Mouse (Mus musculus): ENCODE measurements at regions not wholly inside any gene's neighbourhood (a gene's known extent, or its start where the extent isn't known, plus 50 kb on each side); places are given as distances from the start of the nearest gene placed in this dataset.

DNA sequence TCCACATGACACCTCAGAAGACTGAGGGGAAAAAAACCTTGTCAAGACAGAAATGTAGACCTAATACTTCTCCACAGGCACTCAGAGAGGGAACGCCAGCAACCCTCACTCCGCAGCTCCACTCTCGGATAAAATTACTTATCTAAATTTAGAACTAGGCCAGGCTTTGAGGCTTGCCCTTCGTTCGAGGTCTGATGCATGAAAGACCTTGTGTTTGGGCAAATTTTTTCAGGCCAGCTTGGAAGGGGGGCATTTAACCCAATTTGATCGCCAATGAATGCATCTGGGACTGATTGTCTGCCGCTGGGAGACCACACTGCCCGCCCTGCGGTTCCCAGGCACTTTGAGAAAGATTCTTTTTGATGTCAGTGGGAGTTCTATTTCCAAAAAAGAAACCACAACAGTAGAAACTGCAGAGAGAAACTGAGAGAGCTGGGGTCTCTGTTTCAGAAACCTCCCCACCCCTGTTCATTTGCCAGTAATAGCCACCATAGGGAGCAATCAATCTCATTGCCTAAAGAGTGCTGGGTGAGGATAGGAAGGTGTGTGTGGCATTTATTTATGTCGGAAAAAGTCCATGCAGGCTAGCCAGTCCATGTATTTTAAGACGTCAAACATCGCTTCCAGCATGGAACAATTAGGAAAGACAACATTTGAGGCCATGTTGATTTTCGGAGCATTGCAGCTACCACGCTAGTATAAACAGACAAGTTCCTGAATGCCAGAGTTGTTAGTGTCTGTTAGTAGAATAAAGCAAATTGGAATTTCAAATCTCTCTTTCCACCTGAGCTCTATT, 617.0 kb upstream of the Castor2 start:
- Histone ChIP-seq H3K4me3 (replicated peaks) (no peak overlapping the region), H3K9me3 (replicated peaks) (no peaks in the 10 kb centered on the region), H3K27me3 (replicated peaks) (no peaks in the 10 kb centered on the region), H3K9ac (replicated peaks) (no peak overlapping the region), H3K4me2 (no peak overlapping the region), H3K27ac (replicated peaks) (no peak overlapping the region), H3K4me1 (peaks cover 3% of the 10 kb centered on the region; the same call in 1 of the 2 replicates), H3K36me3 (no peaks in the 10 kb centered on the region)
- ATAC-seq (ENCODE audit: low FRiP score) = no peak
- WGBS = 50% methylated on average over 14 of the region's 14 CpGs

- Histone ChIP-seq H3K27ac (replicated peaks) (no peak overlapping the region), H3K4me2 (no peak overlapping the region), H3K27me3 (replicated peaks) (no peaks in the 10 kb centered on the region), H3K9ac (replicated peaks) (no peak overlapping the region), H3K9me3 (replicated peaks) (no peaks in the 10 kb centered on the region), H3K36me3 (no peaks in the 10 kb centered on the region), H3K4me3 (replicated peaks) (no peak overlapping the region), H3K4me1 (peaks cover 3% of the 10 kb centered on the region; the same call in 1 of the 2 replicates)
- WGBS = 78% methylated on average over 6 of the region's 6 CpGs
- no peak for ATAC-seq (ENCODE audit: low FRiP score)
Measured at GRCm38 (mm10) chr5:133479205-133479604, 620.3 kb upstream of the Castor2 start.

DNA sequence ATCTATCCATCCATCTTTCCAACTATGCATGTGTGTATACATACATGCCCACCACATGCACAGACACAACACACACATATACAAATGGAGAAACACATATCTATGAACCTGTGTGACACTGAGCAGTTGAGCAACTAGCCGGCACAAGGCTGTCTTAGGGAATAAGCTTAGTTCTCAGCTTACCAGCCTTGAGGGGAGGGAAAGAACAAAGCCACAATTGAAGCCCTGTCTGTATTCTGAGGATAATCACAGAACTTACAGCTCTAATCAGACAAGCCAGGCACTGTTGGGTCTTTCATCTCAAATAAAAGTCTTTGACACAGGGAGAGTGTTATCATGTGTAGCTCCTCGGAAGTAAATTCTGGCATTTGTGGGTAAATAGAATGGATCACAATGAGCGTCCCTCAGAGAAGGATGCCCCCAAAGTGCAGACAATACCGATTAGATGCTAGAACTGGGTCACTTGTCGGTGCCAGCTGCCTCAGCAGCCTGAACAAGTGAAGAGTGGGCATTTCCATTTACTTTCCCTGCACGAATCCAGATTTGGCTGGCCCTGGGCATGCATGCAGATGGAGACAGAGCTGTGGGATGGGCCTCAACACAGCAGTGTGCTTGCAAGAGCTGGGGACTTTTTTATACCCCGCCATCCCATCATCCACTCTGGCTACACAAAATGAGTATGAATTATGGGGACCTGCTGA, 646.0 kb upstream of the Castor2 start:
- H3K4me1 ChIP-seq = peaks cover 3% of the 10 kb centered on the region
- H3K27ac ChIP-seq (replicated peaks) = peak overlapping the region; percentile 45; the same call in 1 of the 2 replicates
- ATAC-seq (ENCODE audit: low FRiP score) = peak; percentile 69
- no peak overlapping the region for H3K4me3 ChIP-seq (replicated peaks)
- no peaks in the 10 kb centered on the region for H3K27me3 ChIP-seq (replicated peaks)
- no peak overlapping the region for H3K9ac ChIP-seq (replicated peaks)
- no peaks in the 10 kb centered on the region for H3K36me3 ChIP-seq
- H3K4me2 ChIP-seq = 0 out of 2 replicates have a peak overlapping the region, but pooled peaks have one; percentile 0
- no peaks in the 10 kb centered on the region for H3K9me3 ChIP-seq (replicated peaks)
- WGBS = 24% methylated on average over 7 of the region's 7 CpGs

DNA sequence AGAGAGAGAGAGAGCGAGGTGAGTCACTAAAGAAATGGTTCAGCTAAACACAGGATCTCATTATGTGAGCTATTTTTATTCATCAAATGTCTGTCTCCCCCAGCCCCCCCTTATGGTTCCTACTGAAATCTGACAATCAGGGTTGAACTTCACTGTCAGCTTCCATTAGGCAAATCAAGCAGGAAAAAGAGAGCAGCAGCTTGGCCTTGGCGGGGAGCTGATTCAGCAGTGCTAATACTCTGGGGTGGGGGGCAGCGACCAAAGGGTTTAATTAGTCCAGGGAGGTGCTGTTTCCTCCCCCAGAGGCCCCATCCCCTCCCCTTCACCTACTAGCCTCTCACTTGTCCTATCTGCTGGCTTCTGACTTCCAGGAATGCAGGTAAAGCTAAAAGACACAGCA, 649.6 kb upstream of the Castor2 start:
- H3K9ac ChIP-seq (replicated peaks) = no peak overlapping the region
- H3K36me3 ChIP-seq = no peaks in the 10 kb centered on the region
- no peak overlapping the region for H3K27ac ChIP-seq (replicated peaks)
- no peaks in the 10 kb centered on the region for H3K27me3 ChIP-seq (replicated peaks)
- no peak overlapping the region for H3K4me3 ChIP-seq (replicated peaks)
- 77% methylated on average over 3 of the region's 3 CpGs for WGBS
- peaks cover 3% of the 10 kb centered on the region for H3K4me1 ChIP-seq
- ATAC-seq (ENCODE audit: low FRiP score) = no peak
- H3K4me2 ChIP-seq = no peak overlapping the region
- no peaks in the 10 kb centered on the region for H3K9me3 ChIP-seq (replicated peaks)

- Histone ChIP-seq H3K27me3 (replicated peaks) (no peaks in the 10 kb centered on the region), H3K36me3 (no peaks in the 10 kb centered on the region), H3K27ac (replicated peaks) (no peak overlapping the region), H3K4me2 (no peak overlapping the region), H3K9ac (replicated peaks) (no peak overlapping the region), H3K4me1 (no peaks in the 10 kb centered on the region), H3K4me3 (replicated peaks) (no peak overlapping the region), H3K9me3 (replicated peaks) (no peaks in the 10 kb centered on the region)
- WGBS = 75% methylated on average over 1 of the region's 1 CpGs
- no peak for ATAC-seq (ENCODE audit: low FRiP score)
Measured at GRCm38 (mm10) chr5:133400826-133401225, 698.7 kb upstream of the Castor2 start.

DNA sequence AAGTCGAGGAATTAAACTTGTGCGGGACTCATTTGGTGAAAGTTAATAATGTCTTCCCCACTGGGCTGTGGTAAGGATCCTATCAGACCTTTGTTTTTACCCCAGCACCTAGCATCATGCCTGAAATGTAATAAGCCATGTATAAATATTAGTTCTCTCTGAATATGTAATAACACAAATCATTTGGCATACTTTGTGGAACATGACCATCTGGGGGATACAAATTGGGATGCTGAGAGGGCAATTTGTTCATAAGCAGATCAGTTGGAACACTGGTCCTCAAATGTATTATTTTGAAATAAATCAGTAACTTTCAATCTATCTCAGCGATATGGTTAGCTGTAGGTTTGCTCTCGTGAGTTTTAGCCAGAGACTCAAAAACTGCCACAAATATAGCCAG, 709.6 kb upstream of the Castor2 start:
- H3K27ac ChIP-seq (replicated peaks) = no peak overlapping the region
- H3K4me3 ChIP-seq (replicated peaks) = no peak overlapping the region
- no peaks in the 10 kb centered on the region for H3K27me3 ChIP-seq (replicated peaks)
- H3K4me2 ChIP-seq = no peak overlapping the region
- H3K9ac ChIP-seq (replicated peaks) = no peak overlapping the region
- no peak for ATAC-seq (ENCODE audit: low FRiP score)
- no peaks in the 10 kb centered on the region for H3K9me3 ChIP-seq (replicated peaks)
- peaks cover 12% of the 10 kb centered on the region for H3K4me1 ChIP-seq
- H3K36me3 ChIP-seq = no peaks in the 10 kb centered on the region
- WGBS = 56% methylated on average over 4 of the region's 4 CpGs

GRCm38 (mm10) chr5:133389023-133389840, 710.3 kb upstream of the Castor2 start:
- Histone ChIP-seq H3K4me1 (peaks cover 12% of the 10 kb centered on the region), H3K9ac (replicated peaks) (no peak overlapping the region), H3K36me3 (no peaks in the 10 kb centered on the region), H3K9me3 (replicated peaks) (no peaks in the 10 kb centered on the region), H3K27ac (replicated peaks) (no peak overlapping the region), H3K4me2 (no peak overlapping the region), H3K4me3 (replicated peaks) (no peak overlapping the region), H3K27me3 (replicated peaks) (no peaks in the 10 kb centered on the region)
- ATAC-seq (ENCODE audit: low FRiP score) = no peak
- 57% methylated on average over 6 of the region's 6 CpGs for WGBS

- no peaks in the 10 kb centered on the region for H3K36me3 ChIP-seq
- no peak for ATAC-seq (ENCODE audit: low FRiP score)
Measured at GRCm38 (mm10) chr5:133385374-133386349, 713.8 kb upstream of the Castor2 start.

DNA sequence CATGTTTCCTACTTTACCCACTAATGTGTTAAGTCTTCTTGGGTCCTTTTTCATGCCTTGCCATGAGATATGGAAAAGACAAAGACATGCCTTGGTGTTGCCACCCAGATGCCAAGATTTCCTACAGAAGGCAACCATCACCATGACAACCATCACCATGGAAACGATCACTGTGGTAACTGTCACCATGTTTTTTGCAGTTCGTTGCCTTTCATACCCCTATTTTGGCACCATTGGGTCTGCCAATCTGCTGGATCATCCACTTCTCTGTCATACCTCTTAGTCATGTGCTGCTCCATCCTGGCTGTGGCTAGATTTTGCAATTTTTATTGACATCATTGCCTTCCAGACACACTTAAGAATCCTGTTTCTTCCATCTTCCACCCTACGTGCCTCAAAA, 733.7 kb upstream of the Castor2 start:
- H3K9me3 ChIP-seq (replicated peaks) = no peaks in the 10 kb centered on the region
- WGBS = 51% methylated on average over 3 of the region's 3 CpGs
- H3K4me3 ChIP-seq (replicated peaks) = no peak overlapping the region
- H3K9ac ChIP-seq (replicated peaks) = no peak overlapping the region
- ATAC-seq (ENCODE audit: low FRiP score) = no peak
- H3K27me3 ChIP-seq (replicated peaks) = no peaks in the 10 kb centered on the region
- no peak overlapping the region for H3K4me2 ChIP-seq
- 0 out of 2 replicates have a peak, but pooled peaks cover 4% of the 10 kb centered on the region for H3K4me1 ChIP-seq
- H3K36me3 ChIP-seq = no peaks in the 10 kb centered on the region
- no peak overlapping the region for H3K27ac ChIP-seq (replicated peaks)

More at GRCm38 (mm10) chr5:133385374-133386349, 713.8 kb upstream of the Castor2 start:
- no peak overlapping the region for H3K27ac ChIP-seq (replicated peaks)
- WGBS = 33% methylated on average over 10 of the region's 10 CpGs
- H3K27me3 ChIP-seq (replicated peaks) = no peaks in the 10 kb centered on the region
- H3K4me2 ChIP-seq = no peak overlapping the region
- no peaks in the 10 kb centered on the region for H3K9me3 ChIP-seq (replicated peaks)
- H3K9ac ChIP-seq (replicated peaks) = no peak overlapping the region
- no peak overlapping the region for H3K4me3 ChIP-seq (replicated peaks)
- H3K4me1 ChIP-seq = peaks cover 12% of the 10 kb centered on the region

GRCm38 (mm10) chr5:133347516-133347915, 752.0 kb upstream of the Castor2 start:
- WGBS = 84% methylated on average over 3 of the region's 3 CpGs
- no peak overlapping the region for H3K9ac ChIP-seq (replicated peaks)
- no peak overlapping the region for H3K27ac ChIP-seq (replicated peaks)
- H3K27me3 ChIP-seq (replicated peaks) = no peaks in the 10 kb centered on the region
- no peak overlapping the region for H3K4me3 ChIP-seq (replicated peaks)
- no peak overlapping the region for H3K4me2 ChIP-seq
- no peaks in the 10 kb centered on the region for H3K36me3 ChIP-seq
- ATAC-seq (ENCODE audit: low FRiP score) = no peak
- no peaks in the 10 kb centered on the region for H3K4me1 ChIP-seq
- H3K9me3 ChIP-seq (replicated peaks) = no peaks in the 10 kb centered on the region

DNA sequence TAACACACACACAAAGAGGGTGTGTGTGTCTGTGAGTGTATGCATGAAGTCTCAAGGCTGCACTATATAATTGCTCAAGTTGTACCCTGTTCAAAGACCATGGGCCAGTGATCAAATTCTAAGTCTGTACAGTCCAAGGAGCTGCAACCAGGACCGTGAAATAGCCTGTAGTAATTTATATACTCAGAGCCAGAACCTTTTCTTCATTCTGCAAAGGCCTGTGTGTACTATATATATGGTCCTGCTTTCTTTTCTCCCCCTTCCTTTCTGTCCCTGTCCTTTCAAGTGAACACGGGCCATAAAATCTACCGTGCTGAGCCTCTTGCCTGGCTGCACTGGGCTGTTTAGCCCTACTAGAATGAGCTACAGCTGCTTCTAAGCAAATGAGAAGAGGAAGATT, 757.5 kb upstream of the Castor2 start:
- Histone ChIP-seq H3K4me2 (no peak overlapping the region), H3K4me1 (0 out of 2 replicates have a peak, but pooled peaks cover 4% of the 10 kb centered on the region), H3K27ac (replicated peaks) (no peak overlapping the region), H3K27me3 (replicated peaks) (no peaks in the 10 kb centered on the region), H3K4me3 (replicated peaks) (no peak overlapping the region), H3K36me3 (no peaks in the 10 kb centered on the region), H3K9ac (replicated peaks) (no peak overlapping the region), H3K9me3 (replicated peaks) (no peaks in the 10 kb centered on the region)
- 20% methylated on average over 3 of the region's 3 CpGs for WGBS
- no peak for ATAC-seq (ENCODE audit: low FRiP score)

All from neural tube, embryonic 15.5 days (tissue).